Mouse (Mus musculus) WW6 (cell line): ENCODE measurements around the gene Sept1.
A peak's percentile ranks its signal among the peaks of the same experiment; 100 is the strongest.

Experiments used
- DNase-seq: peaks from one replicate; pipeline ENCODE4 v3.0.0-alpha.2; 2013; ENCODE audit warnings: low read depth, low spot score

Sept1 gene

DNA sequence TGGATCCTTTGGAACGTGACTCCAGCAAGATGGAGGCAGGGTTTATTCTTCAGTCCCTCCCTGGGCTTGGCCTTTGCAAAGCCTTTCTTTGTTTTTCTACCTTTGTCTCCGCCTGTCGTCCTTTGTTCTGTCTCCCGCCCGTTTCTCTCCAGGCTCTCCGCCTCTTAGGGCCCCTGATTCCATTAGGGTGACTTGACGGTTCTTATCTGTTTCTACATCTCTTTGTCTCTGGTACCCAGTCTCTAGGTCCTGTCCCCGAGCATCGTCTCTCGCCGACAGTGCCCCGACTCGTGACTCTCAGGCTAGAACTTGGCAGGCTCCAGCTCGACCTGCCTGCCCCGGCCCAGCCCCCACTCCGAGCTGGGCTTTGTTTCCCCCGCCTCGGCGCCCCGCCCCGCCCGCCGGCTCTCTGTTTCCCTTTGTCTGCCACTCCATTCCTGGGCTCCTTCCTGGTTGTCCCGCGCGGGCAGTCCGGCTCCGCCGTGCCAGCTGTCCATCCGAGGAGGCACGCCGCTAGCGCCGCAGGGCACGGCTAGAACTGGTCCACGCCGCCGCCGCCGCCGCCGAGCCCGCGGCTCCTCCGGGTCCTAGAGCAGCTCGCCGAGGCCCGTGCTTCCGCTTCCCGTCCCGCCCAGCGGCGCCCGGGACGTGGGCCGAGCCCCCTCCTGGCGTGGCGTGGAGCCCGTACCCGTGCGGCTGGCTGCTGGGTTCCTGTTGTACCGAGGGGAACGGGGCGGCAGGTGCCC lies at the start of gene Sept1, which contains the start of gene Zfp553:
Gene Sept1 (minus strand): TSS at position 509 of the 746 bp plus-strand sequence.
Gene Zfp553 (plus strand): TSS at position 440 of the 746 bp plus-strand sequence.
- no peak for DNase-seq

DNA sequence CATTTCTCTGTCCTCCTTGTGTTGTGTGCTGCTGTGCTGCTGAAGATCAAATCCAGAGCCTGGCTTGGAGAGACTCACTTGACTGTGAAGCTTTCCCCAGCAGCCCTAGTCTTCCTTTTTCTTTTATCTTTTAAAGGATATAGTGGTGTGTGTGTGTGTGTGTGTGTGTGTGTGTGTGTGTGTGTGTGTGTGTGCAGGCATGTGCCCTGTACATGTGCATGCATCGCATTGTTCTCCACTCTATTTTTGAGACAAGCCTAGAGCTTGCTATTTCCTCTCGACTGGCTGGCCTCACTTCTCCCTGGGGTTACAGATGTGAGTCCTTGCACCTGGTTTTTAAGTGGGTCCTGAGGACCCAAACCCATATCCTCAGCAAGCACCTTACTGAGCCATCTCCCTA lies 49.3 kb upstream of the Sept1 start:
- no peak for DNase-seq

DNA sequence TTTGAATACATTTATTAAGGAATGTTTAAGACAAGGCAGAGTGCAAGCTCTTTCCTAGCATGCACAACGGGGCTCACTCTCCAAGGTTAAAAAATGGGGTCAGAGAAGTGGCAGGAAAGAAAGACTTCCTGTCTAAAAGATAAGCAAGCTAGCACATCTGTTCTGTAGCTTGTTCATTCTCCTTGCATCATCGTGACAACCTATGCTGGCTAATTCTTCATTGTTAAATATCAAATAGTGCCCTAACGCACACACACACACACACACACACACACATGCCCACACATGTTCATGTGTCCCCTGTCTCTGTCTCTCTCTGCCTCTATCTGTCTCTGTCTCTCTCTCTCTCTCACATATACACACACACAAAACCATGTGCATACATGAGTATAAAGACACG lies 48.2 kb upstream of the Sept1 start:
- DNase-seq: no peak

DNA sequence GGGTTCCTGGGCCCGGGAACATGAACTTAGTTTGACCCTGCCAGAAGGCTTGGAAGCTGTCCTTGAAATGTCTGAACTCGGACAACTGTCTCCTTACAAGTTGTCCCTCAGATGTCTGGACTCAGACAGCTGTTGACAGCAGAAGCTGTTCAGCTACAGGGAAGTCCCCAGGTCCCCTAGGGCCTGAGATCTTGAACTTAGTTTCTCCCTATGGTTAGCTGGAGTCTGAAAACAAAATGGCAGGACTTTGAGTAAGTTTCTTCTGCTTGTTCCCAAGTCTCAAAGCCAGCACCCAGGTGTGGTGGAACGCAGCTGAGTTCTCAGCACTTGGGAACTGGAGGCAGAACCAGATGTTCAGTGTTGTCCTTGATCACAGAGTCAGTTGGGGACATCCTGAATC lies 47.2 kb upstream of the Sept1 start:
- no peak for DNase-seq

DNA sequence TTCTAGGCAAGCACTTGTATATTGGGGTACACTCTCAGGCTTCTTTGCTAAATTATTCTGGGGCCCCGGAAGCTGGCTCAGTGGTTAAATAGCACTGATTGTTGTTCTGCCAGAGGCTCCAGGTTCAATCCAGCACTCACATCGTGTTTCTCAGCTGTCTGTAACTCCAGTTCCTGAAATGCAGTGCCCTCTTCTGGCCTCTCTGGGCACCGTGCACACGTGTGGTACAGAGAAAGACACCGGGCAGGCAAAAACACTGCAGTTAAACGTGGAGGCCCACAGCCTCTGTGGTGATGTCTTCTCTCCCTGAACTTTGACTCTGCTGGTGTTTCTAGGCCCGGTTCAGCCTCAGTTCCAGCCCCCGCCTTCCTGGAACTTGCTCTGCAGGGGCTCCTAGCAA lies 45.4 kb upstream of the Sept1 start:
- DNase-seq: no peak

DNA sequence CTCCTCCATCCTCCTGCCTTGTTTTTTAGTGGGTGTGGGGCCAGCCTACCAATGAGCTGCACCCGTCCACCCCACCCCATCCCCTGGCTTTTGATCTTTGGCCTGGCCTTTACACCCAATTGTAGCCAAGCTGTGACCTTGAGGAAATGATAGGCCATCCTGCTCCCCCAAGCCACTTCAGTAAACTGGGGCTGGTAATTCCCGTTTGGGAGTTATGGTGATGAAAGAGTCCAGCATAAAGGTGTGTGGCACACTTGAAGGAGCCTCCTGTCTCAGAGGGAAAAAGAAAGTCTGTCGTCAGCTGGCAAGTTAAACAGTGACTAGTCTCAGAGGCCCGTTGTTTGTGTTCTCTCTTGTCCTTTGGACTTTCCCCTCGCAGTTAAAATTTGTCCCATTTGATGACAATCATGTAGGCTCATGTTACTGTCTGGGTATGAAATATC lies 43.6 kb upstream of the Sept1 start:
- DNase-seq: no peak

DNA sequence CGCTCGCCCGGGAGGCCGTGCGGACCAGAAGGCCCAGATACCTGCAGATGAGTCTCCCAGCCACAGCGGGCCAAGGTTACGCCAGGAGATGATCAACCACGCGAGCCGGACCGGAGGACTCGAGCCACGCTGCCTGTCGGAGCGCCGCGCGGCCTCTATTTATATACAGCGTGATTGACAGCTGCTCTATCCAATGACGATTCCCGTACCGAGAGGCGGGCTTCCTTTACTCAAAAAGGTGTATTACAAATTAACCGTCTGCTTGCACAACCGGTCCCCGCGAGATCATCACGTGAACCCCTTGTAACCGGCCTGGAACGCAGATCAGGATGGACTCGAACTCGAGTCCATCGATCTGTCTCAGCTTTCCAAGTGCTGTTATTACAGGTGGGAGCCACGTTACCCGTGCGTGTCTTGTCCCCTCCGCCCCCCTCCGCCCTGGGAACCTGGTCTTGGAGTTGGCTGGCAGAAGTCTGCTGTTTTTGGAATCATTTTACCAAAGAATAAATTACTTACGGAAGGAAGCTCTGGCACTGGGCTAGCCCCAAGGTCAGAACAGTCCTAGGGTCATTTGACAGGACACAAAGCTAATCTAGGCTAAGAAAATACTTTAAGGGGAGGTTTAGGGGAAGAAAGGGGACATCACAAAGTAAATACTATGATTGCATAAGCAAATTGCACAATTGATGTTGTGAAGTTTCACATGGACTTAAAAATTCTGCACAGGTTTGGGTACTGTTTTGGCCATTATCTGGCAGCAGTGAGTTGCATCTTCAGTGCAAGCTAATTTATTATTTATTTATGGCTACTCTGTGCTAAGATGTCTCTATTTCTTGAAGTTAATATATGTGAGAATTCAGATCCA lies 41.2 kb upstream of the Sept1 start, which contains the start of gene Sephs2:
Gene Sephs2 (minus strand): TSS at position 131 of the 865 bp plus-strand sequence.
- DNase-seq: peak; percentile 81

DNA sequence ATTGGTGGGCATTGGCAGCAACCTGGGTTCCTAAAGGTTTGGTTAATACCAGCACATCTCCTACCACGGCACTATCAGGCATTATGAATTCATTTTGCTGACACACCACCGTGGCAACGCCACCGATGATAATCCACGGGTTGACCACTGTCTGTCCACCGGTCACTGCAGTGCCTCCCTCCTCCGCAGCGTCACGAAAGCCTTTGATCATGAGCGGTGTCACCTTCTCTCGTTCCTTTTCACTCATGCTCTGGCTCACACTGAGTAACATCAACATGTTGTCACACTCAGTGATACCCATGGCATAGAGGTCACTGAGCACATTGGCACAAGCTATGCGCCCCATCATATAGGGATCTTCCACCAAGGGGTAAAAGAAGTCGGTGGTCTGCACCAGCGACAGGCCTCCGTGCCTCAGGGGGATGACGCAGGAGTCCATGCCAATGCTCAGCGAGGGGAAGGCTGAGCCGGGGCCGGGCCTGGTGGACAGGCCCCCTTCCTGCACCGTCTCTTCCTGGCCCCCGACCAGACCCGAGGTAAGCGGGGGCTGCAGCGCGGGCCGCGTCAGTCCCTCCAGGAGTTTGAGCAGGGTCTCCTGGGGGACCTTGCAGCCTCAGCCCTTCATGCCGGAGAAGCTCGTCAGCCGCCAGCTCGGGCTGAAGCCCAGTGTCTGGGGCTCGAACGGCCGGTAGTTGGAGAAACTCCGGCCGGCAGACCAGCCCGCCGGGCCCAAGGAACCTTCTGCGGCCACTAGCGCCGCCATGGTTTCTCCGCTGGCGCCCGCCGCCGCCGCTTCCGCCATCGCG lies 40.4 kb upstream of the Sept1 start:
- DNase-seq: no peak

DNA sequence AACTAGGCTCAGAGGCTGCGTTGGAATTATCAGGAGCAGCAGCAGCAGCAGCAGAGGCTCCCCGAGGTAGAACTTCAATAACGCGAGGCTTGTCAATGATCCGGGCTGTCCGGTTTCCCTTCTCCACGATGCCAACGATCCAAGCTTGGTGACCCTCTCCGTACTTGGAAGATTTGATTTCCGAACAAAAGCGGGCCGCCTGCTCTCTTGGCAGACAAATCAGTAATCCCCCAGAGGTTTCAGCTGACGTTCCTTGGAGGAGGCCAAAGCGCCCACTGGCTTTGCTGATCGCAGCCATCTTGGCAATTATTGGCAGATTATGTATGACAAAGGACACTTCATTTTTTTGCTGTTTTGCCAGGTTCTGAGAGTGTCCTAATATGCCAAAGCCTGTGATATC lies 39.6 kb upstream of the Sept1 start:
- DNase-seq: no peak

DNA sequence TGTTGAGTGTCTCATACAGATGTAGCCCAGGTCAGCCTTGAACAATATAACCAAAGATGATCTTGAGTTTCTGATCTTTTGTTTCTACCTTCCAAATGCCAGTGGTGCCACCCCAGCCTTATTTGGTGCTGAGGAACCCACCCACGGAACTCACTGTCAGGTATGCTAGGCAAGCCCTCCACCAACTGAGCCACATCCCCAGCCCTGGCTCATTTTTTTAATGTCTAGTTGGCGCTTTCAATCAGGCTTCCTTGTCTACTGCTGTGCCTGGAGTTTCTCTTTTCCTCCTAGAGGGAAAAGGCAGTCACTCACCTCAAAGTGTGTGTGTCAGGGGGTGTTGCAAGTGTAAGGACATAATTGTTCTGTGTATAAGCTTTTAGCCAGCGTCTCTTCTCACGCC lies 38.2 kb upstream of the Sept1 start:
- DNase-seq: no peak

DNA sequence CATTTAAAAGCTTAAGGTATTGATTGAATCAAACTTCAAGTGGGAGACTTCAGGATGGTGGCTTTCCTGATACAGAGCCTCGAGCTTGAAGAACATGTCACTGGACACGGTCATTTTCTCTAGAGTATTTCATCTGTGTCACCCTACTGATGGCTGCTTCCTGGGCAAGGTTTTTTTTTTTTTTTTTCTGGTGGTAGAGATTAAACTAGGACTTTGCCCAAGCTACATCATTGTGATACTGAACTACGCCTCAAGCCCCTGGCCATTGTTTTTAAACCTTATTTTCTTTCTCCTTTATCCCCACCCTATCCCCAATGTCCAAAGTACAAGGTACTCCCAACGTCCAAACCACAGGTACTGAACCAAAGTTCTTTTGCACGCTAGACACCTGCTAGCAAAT lies 37.7 kb upstream of the Sept1 start:
- no peak for DNase-seq

DNA sequence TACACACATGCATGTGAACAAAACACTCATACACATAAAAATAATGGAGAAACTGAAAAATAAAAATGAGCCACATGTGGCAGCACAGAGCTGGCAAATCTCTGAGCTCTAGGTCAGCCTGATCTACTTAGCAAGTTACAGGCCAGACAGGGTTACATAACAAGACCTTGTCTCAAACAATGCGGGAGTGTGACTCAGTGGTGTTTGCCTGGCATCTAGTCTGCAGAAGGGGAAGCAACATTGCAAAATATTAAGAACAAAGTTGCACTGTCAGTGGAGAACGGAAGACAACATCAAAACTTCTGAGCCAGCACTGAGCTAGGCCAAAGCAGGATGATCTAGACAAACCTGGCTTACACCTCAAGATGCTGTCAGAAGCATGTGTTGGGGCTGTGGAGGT lies 37.3 kb upstream of the Sept1 start:
- DNase-seq: no peak

DNA sequence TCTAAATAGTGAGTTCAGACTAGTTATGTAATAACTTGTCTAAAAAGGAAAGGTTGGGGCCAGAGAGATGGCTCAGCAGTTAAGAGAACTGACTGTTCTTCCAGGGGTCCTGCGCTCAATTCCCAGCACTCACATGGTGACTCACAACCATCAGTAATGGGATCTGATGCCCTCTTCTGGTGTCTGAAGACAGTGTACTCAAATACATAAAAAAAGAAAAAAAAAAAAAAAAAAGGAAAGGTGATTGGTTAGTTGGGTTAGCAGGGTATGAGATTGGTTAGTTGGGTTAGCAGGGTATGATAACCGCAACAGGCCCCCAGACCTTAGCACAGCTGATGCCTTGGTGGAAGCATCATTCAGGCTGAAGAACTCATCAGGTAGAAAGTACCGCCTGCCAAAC lies 30.6 kb upstream of the Sept1 start:
- no peak for DNase-seq

DNA sequence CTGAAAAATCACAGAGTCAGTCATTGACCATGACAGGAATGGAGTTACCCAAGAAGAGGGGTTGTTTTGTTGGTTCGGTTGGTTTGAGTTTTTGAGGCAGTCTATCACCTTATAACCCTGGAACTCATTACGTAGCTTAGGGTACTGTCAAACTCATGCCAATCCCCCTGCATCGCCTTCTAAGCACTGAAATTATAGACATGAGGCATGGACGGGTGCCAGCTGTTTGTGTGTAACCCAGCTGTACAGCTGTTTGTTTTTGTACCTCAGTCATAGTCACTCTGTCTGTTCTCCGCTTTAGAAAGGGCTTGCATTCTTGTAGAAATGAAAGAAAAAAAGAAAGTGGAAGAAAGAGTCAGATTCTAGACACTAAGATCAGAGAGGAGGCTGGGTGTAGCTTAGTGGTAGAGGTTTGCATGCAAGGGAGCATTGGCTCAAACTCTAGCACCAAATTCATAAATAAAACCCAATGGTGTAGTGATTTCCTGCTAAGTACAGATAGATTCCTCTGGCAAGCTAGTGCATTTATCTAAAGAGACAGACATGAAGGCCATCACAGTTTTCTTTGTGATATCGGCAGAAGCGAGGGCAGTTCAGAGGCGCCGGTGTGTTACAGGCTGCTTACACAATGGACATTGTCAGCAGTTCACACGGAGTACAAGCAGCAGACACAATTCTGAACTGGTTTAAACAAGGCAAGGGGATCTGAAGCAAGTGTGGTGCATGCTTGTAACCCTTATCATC lies 29.5 kb upstream of the Sept1 start:
- no peak for DNase-seq

DNA sequence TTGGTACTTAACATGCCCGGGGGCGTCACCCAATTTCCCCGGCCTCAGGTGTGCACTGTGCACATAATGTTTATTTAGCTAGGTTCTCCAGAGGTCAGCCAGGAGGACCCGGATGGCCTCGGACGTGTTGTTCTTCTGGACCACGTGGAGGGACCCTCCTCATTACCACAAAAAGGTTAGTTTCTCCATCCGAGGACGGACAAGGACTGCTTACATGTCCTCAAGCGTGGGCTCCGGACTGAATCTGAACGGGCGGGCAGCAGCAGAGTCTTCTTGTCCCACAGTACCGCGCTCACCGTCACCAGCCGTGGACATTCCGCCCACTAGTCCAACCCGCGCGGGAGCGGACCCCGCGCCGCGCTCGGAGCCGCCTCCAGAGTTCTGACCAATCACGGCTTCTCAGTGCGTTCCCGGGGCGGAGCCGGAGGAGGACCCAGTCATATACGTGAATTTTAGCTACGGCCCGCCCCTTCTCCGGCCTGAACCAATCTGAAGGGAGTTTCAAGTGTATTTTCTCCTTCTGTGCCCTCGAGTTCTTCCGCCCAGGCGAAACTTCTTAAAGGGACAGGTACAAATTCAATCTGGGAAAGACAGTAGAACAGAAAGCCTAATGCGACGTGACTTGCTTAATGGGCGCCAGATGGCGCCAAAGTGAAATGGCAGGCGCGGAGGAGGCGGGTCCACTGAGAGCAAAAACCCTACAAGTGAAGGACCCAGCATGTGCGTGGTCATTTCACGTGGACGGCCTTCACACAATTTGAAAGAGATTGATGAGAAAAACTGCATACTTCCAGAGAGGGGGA lies 27.6 kb upstream of the Sept1 start, which contains the start of gene Dctpp1:
Gene Dctpp1 (minus strand): TSS at position 401 of the 803 bp plus-strand sequence.
- peak; percentile 95 for DNase-seq

DNA sequence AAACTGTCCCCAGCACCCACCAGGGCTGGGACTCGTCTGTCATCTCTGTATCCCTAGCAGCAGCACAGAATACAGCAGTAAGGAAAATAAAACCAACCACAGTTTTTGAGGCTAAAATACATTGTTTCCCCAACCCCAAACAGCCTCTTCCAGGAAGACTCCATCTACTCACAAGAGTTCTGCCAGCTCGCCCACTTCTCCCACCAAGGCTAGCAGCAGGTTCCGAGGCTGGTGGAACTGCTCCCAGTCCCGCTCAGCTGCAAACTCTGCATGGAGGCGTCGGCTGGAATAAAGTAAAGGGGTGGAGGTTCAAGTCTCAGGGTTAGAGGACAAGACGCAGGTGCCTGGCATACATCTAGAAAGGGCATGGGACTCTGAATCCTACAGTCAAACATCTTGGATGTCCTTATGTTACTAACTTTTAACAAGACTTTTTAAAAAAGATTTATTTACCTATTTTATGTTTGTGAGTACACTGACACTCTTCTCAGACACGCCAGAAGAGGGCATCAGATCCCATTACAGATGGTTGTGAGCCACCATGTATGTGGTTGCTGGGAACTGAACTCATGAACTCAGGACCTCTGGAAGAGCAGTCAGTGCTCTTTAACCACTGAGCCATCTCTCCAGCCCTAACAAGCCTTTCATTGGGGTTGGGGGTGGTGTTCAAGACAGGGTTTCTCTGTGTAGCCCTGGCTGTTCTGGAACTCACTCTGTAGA lies 26.4 kb upstream of the Sept1 start:
- no peak for DNase-seq

DNA sequence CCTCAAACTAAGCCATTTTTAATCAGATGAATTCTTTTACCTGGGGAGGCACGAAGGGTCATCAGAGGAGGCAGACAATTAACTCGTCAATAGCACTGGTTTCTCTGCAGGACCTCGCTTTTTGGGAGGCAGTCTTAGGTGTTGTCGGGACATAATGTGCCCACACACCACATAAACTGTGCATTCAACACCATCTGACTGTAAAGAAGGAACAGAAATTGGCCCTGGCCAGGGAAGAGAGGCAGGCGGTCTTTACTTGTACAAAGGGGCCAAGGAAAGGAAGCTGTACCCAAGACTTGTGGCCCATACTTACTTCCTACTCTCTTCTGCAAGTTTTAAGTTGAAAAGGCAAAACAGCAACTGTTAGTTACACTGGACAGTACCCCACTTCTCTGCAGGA lies 23.6 kb upstream of the Sept1 start:
- no peak for DNase-seq

DNA sequence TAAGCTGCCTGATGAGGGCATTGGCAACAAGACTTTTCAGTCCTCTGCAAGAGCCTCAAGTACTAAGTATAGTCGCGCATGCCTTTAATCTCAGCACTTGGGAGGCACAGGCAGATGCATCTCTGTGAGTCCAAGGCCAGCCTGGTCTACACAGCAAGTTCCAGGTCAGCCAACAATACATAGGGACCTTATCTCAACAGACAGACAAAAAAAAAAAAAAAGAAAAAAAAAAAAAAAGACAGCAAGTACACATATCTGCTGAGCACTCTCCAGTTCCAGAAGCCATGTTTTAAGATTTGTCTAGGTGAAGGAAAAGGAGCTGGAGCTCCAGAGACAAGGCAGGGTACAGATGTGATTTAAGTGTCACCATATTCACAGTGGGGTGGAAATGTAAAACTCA lies 23.0 kb upstream of the Sept1 start:
- no peak for DNase-seq

DNA sequence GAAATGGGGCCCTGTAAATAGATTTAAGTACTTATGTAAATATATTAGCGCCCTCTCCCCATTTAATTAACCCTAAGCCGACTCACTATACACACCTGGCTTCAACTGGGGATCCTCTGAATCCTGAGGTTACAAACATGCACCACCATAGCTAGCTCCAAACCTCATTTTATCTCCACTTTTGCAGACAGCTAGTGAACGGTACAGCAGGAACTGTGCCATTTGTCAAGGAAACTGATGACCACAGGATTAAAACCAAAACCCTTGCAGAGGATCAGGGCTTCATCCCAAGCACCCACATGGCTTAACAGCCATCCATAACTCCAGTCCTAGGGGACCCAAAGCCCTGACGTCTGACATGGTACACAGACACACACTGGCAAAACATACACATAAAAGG lies 22.1 kb upstream of the Sept1 start:
- no peak for DNase-seq
